Mouse (Mus musculus): ENCODE data around the gene Prkg2.

The Prkg2 gene

GRCm38 (mm10) chr5:98978316-98978715 lies 58.8 kb downstream of the Prkg2 start:
- intact Hi-C loops (cut with DNase I), result no loop called here

DNA sequence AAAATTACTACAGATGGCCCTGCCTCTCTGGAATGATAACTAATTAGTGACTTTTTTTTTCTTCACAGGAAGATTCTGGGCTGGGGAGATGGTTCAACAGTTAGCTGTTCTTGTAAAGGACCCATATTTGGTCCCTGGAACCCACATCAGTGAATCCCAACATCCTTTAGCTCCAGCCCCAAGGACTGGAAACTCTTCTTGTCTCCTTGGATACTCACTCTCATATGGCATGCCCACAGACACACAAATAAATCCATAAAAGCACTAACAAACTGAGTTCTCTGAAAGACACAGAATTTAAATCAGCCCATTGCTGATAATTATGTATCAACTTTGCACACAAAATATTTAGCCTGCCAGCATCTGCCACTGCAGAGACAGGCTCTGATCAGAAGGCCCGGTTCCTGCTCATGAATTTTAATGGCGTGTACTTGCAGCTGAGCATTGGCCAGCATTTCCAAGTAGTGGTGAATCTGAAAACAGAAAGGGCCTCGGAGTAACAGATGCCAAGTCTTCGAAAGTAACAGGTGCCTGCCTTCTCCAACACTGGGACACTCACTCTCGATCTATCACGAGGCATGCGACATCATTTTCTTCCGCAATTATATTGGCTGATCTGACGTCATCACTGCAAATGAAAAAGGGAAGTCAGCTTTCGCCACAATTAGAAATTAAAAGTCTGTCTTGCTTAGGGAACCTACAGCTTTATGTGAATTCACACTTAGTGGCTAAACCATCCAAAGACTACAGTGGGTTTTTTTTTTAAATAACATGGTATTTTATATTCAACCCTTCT lies 61.1 kb downstream of the Prkg2 start:
- intact Hi-C loops (cut with DNase I), result no loop called here

GRCm38 (mm10) chr5:98966679-98967078 lies 70.5 kb downstream of the Prkg2 start:
- intact Hi-C loops (cut with DNase I), result no loop called here

DNA sequence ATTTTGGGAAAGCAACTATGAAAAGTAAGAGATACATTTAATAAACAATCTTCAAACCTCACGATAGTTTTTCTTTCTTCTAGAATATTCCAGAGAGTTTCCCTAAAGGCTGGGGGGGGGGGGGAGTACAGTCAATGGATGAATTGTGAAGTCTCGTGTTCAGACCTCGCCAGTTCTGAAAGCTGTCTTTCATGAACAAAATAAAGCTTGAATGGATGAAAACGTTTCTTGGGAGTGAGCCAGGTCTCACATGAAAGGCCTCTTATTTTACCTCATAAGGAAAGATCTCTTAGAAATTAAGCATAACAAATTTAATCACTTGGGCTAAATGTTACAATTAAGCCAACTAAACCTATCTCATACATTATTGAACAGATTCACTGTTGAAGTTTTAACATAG lies 72.0 kb downstream of the Prkg2 start:
- intact Hi-C loops (cut with DNase I), result no loop called here

- intact Hi-C loops (cut with DNase I), result no loop called here
Measured at GRCm38 (mm10) chr5:98964367-98964766, 72.8 kb downstream of the Prkg2 start.

- intact Hi-C loops (cut with DNase I), result no loop called here
Measured at GRCm38 (mm10) chr5:98962472-98962871, 74.7 kb downstream of the Prkg2 start.

- intact Hi-C loops (cut with DNase I), result no loop called here
Measured at GRCm38 (mm10) chr5:98955576-98955975, 81.6 kb downstream of the Prkg2 start.

- intact Hi-C loops (cut with DNase I), result no loop called here
Measured at GRCm38 (mm10) chr5:98953386-98953785, 83.8 kb downstream of the Prkg2 start.

GRCm38 (mm10) chr5:98951566-98951965 lies 85.6 kb downstream of the Prkg2 start:
- intact Hi-C loops (cut with DNase I), result no loop called here

- intact Hi-C loops (cut with DNase I), result no loop called here
Measured at GRCm38 (mm10) chr5:98950495-98951092, 86.6 kb downstream of the Prkg2 start.

- intact Hi-C loops (cut with DNase I), result no loop called here
Measured at GRCm38 (mm10) chr5:98949784-98950183, 87.4 kb downstream of the Prkg2 start.

- intact Hi-C loops (cut with DNase I), result no loop called here
Measured at GRCm38 (mm10) chr5:98946656-98947055, 90.5 kb downstream of the Prkg2 start.

DNA sequence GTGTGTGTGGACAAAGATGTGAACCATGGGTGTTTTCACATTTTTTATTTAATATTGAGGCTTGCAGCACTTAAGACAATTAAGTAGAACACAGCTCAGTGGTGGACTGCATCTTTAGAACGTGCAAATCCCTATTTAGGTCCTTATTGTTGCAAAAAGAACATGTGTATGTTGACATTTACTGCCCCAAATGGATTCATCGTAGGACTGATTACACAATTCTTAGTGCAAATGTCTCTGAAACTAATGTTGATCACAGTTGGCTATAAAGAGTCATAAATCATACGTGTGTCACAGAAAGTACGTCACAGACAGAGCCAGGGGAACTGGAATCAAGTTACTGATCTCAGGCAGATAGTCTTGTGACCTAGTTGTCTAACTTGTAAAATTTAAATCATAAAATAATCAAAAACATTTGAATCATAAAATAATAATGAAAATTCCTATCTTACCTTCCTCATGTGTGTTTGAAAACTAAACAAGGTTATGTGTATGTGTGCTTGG lies 91.0 kb downstream of the Prkg2 start:
- intact Hi-C loops (cut with DNase I), result no loop called here

DNA sequence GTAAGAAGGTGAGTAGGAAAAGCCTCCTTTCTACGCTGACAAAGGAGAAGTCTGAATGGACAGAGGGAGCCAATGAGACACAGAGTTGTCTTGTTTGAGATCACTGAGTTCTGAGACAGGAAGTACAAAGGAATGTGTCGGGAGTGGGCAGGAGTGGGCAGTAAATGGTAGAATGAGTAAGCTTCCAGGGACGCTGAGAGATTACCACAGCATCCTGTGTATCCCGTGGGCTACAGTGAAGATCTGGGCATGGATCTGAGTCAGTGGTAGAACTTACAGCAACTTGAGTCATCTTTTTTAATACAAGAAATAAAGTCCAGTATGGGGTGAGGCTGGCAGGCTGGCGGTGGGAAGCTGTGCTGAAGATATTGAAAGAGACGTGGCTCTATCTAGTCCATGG lies 93.4 kb downstream of the Prkg2 start:
- intact Hi-C loops (cut with DNase I), result no loop called here

- intact Hi-C loops (cut with DNase I), result no loop called here
Measured at GRCm38 (mm10) chr5:98940731-98941130, 96.4 kb downstream of the Prkg2 start.

DNA sequence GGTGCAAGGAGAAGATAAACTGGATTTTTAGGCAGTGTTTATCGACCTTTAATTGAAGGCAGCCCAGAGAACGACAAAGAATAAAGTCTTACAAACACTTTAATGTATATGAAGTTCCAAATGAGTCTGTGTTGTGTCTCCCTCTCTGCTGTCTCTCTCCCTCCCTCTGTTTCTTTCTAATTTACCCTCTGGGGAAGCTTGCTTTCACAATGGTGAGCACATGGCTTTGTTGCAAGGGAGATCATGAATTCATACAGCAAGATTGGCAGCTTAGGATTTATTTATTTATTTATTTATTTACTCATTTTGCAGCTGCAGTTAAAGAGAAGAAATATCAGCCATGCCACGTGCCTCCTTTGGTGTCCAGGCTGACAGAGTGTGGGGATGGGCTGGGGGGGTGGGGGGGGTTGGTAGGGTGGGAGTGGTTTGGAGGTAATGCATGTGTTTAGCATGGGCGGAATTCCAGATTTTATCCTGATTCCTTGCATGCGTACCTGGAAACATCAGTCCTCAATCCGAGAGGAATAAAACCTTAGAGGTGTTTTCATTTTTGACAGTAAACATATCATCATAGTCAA lies 97.4 kb downstream of the Prkg2 start:
- intact Hi-C loops (cut with DNase I), result no loop called here

DNA sequence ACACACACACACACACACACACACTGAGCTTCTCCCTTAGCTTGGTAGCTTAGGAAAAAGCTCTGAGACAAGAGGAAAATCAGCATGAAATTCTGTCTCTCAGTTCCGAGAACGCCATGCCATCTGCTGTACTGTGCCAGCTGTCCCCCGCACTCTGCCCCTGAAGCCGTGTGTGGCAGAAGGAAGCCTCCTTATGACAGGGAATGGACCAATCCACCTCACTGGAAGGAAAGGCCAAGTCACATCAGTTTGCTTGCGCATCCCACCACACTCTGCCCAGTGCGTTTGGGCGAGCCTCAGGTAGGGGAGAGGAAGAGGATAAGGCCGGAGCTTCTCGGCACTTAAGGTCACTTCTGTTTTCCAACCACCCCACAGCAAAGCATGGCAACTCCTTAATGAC lies 98.0 kb downstream of the Prkg2 start:
- intact Hi-C loops (cut with DNase I), result no loop called here

GRCm38 (mm10) chr5:98937879-98938278 lies 99.3 kb downstream of the Prkg2 start:
- intact Hi-C loops (cut with DNase I), result no loop called here

DNA sequence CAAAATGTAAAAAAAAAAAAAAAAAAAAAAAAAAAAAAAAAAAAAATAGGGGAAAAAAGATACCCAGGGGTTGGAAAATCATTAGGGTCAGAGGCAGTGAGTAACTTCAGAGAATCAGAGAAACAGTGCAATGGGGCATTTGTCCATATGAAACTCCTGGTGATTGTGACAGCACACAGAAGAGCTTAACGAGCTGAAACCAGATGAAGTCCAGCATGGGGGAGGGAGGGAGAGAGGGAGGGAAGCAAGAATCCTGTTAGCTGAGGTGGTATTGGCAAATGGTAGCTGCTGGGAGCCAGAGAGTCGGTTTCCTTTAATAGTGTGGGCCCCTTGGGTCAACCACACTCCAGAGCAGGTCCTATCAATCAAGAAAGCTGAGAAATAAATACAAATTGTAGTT lies 100.5 kb downstream of the Prkg2 start:
- intact Hi-C loops (cut with DNase I), result no loop called here

DNA sequence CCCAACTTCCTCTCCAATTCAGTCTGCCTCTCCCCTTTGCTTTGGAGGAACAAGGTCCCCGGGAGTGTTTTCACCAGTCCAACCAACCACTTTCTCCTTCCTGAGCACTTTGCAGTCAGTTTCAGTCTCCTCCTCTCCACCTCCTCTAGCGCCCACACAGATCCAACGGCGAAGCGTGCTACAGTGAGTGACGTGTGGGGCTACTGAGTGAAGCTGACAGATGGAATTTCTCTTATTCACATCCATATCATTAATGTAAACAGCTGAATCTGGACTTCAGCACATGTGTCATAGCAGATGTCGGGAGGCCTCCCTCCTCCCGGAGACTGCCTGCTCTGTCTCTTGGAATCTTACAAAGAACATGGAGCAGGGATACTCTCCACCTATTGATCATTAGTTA lies 101.2 kb downstream of the Prkg2 start:
- intact Hi-C loops (cut with DNase I), result no loop called here

GRCm38 (mm10) chr5:98922921-98923320 lies 114.2 kb downstream of the Prkg2 start:
- intact Hi-C loops (cut with DNase I), result no loop called here

DNA sequence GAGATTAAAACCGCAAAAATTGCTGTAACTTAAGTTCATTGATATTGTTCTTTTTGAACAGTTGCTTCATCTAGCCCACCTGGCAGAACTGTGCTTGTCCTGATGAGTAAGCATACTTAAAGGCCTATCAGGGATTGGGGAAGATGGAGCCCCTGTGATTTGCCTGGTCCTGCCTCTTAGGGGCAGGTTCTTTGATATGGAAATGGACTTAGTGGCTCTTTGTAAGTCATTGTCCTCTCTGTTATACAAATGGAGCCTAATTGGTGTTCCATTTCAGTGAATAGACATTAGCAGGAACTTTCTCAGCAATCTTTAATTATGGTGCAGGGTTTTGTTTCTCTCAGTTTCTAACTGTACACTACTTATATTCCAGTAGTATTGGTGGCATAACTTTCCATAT lies 115.5 kb downstream of the Prkg2 start:
- intact Hi-C loops (cut with DNase I), result no loop called here

- intact Hi-C loops (cut with DNase I), result no loop called here
Measured at GRCm38 (mm10) chr5:98918716-98919115, 118.4 kb downstream of the Prkg2 start.

Data from adrenal gland (tissue).